Mouse (Mus musculus) ovary, postnatal 10 days (tissue): ENCODE data around the gene Olfr688.

Source experiments
- DNase-seq: peaks from one replicate; pipeline ENCODE4 v3.0.0; 2022; ENCODE audit warnings: low spot score

Olfr688 gene

GRCm38 (mm10) chr7:105287795-105288194, at the start of gene Olfr688:
Gene Olfr688 (plus strand): TSS chr7:105288095.
- no peak for DNase-seq

GRCm38 (mm10) chr7:105247671-105248070, 40.2 kb upstream of the Olfr688 start:
- DNase-seq: no peak

GRCm38 (mm10) chr7:105248197-105248596, 39.7 kb upstream of the Olfr688 start:
- no peak for DNase-seq

GRCm38 (mm10) chr7:105256656-105257055, 31.2 kb upstream of the Olfr688 start:
- DNase-seq: no peak

- DNase-seq: no peak
Measured at GRCm38 (mm10) chr7:105272426-105272825, 15.5 kb upstream of the Olfr688 start.

- no peak for DNase-seq
Measured at GRCm38 (mm10) chr7:105290051-105290450, 2.2 kb downstream of the Olfr688 start.

GRCm38 (mm10) chr7:105310865-105311264, 23.0 kb downstream of the Olfr688 start, which contains the start of gene Olfr689:
Gene Olfr689 (plus strand): TSS chr7:105311165.
- no peak for DNase-seq

- no peak for DNase-seq
Measured at GRCm38 (mm10) chr7:105325302-105325701, 37.4 kb downstream of the Olfr688 start.

GRCm38 (mm10) chr7:105334004-105334403, 46.1 kb downstream of the Olfr688 start, which contains the start of gene Olfr690:
Gene Olfr690 (minus strand): TSS chr7:105334104.
- DNase-seq: no peak
